Mouse (Mus musculus) adrenal gland, postnatal 36 days (tissue): ENCODE data around the gene Kctd8. TPM values are rescaled to one million over a fixed set of nuclear protein-coding genes. Genes with fewer than 3 reads are reported as not detected.

Source experiments
- DNase-seq, 2 experiments: peaks; one replicate each; pipeline ENCODE4 v3.0.0; 2021; ENCODE audit warnings: mixed read lengths in 1 of 2
- microRNA-seq: library from miRNA; unstranded; fragments of <30 nt; microRNA quantifications from one replicate; pipeline ENCODE4 v1.2.0, GENCODE M21; 2021
- total RNA-seq, 2 experiments: library from RNA; stranded (reverse); gene quantifications; 2 replicates each; pipeline ENCODE4 v1.2.3; 2021

The Kctd8 gene
- total RNA-seq, 2 experiments from 2014 or later = 0.17 to 0.20 TPM

DNA sequence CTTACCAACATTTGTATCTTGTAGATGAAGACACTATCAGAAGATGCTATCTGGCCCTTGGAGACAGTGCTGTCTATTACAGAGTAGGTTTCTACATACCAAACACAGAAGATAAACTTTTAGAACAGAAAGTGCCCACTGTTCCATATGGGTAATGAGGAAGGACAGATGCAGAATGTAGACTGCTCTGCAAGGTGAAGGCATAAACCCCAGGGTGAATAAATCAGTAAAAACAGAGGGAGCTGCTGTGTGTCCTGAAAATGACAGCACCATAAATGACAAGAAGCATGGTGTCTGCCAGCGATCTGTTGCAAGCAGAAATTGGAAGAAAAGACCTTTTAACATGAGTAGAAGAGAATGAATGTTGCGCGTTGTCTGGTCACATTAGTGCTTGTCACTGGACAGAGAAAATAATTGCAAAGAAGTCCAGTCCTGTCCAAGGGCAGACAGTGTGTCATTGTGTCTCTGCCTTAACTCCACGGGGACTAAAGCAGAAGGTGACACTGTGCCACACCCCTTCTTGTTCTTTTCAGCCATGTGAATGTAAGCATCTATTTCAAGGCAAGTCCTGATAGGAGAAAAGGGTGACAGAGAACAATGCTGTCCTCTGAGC lies 181.5 kb downstream of the Kctd8 start:
- DNase-seq = no peak

GRCm38 (mm10) chr5:69156489-69156888 lies 185.0 kb downstream of the Kctd8 start:
- DNase-seq = no peak

DNA sequence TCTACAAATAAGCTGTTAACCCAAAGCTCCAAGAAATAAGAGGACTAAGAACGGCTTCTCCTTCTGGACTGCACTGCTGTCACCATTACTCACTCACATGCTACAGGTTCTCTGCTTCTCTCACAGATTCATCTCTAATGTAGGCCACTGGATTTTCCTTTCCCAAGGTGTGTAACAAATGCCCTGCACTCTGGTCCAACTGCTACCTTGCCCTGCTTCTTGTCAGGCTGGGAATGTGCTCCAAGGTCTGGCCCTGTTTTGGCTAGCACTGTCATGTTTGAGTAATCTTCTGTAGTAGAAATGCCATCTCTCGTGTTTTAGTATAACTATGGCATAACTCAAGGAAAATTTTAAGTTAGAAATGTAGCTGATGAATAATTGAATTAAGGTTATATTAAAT lies 195.7 kb downstream of the Kctd8 start:
- DNase-seq = no peak

DNA sequence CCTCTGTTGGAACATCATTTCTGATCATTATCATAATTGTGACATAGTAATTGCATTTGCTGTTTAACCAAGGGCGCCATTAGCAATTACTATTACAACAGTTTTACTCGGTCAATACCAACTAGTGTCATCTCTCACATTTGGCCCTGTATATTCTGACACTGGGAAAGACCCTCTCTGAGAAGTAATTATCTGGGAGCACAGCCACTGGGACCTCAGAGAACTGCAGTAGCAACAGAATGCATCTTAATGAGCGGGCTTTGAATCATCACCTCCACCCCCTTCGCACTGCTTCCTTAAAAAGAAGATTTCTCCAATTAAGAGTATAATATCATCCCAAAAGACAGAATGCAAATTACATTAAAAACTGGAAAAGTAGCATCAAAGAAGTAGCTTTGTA lies 200.4 kb downstream of the Kctd8 start:
- no peak for DNase-seq

- no peak for DNase-seq
Measured at GRCm38 (mm10) chr5:69108718-69109117, 232.8 kb downstream of the Kctd8 start.

DNA sequence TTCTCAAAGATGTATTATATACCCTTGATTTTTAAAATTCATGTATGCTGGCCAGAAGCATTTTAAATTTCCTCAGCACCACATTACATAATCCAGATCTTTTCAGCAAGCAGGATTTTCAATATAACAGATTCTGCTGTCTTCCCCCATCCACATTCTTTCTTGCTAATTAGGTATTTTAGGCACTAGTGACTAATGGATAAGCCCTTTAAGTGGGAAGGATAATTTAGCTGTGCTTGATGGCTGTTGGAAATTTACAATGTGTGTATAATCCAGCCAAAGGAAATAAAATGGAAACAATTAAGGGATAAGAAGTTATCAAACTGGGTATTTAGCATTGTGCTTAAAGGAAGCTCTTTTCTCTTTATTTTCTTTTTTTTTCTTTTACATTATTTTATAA lies 252.6 kb downstream of the Kctd8 start:
- no peak for DNase-seq

Small RNA genes within 50 kb of the gene (microRNA-seq; reads per million reads assigned to microRNA genes)
- not detected for gene Gm24368

Other genes starting within 250 kb of the Kctd8 start
- not detected for gene Yipf7, start 201.0 kb upstream of the Kctd8 start, total RNA-seq
- gene Guf1, start 215.2 kb upstream of the Kctd8 start, total RNA-seq = 10 to 100 TPM; 18.7 to 22.0 TPM